Mouse (Mus musculus): Measurements from ENCODE around the gene Uvssa. TPM values are rescaled to one million over a fixed set of nuclear protein-coding genes. Genes with fewer than 3 reads are reported as not detected.

Gene Uvssa
- polyA plus RNA-seq, 1 experiment from 2014 or later = 8.3 TPM

- Histone ChIP-seq H3K4me1 (replicated peaks; ENCODE audit: control insufficient read depth, insufficient read depth, low read length) (no peaks in the 10 kb centered on the region), H3K36me3 (ENCODE audit: control insufficient read depth, insufficient read depth, low read length) (no peaks in the 10 kb centered on the region), H3K9ac (ENCODE audit: low read length) (no peak overlapping the region), H3K4me3 (ENCODE audit: low read depth, low read length) (peak overlapping the region; percentile 12; the same call in 1 of the 2 replicates), H3K27ac (ENCODE audit: low read depth) (no peak overlapping the region), H3K4me2 (ENCODE audit: low read length) (peak overlapping the region; percentile 41), H3K9me3 (ENCODE audit: control insufficient read depth, low read length) (no peaks in the 10 kb centered on the region), H3K27me3 (replicated peaks; ENCODE audit: control insufficient read depth, insufficient read depth, low read length) (peaks cover 49% of the 10 kb centered on the region)
- peak; percentile 89 for DNase-seq (ENCODE audit: low spot score)
- peak; percentile 34; the same call in 1 of the 2 replicates for ATAC-seq (replicated peaks; ENCODE audit: low FRiP score, low TSS enrichment, low read depth)
- 8% methylated on average over 56 of the region's 56 CpGs for WGBS
These were observed 64.8 kb downstream of the Uvssa start for GRCm38 (mm10) chr5:33442927-33443710.

GRCm38 (mm10) chr5:33443794-33444193 is 65.4 kb downstream of the Uvssa start:
- H3K4me1 ChIP-seq (replicated peaks; ENCODE audit: control insufficient read depth, insufficient read depth, low read length) = no peaks in the 10 kb centered on the region
- 49% methylated on average over 9 of the region's 9 CpGs for WGBS
- no peaks in the 10 kb centered on the region for H3K9me3 ChIP-seq (ENCODE audit: control insufficient read depth, low read length)
- H3K27me3 ChIP-seq (replicated peaks; ENCODE audit: control insufficient read depth, insufficient read depth, low read length) = peaks cover 49% of the 10 kb centered on the region
- DNase-seq (ENCODE audit: low spot score) (no peak), ATAC-seq (replicated peaks; ENCODE audit: low FRiP score, low TSS enrichment, low read depth) (no peak)
- no peak overlapping the region for H3K27ac ChIP-seq (ENCODE audit: low read depth)
- H3K9ac ChIP-seq (ENCODE audit: low read length) = no peak overlapping the region
- H3K36me3 ChIP-seq (ENCODE audit: control insufficient read depth, insufficient read depth, low read length) = no peaks in the 10 kb centered on the region
- no peak overlapping the region for H3K4me3 ChIP-seq (ENCODE audit: low read depth, low read length)
- H3K4me2 ChIP-seq (ENCODE audit: low read length) = no peak overlapping the region

DNA sequence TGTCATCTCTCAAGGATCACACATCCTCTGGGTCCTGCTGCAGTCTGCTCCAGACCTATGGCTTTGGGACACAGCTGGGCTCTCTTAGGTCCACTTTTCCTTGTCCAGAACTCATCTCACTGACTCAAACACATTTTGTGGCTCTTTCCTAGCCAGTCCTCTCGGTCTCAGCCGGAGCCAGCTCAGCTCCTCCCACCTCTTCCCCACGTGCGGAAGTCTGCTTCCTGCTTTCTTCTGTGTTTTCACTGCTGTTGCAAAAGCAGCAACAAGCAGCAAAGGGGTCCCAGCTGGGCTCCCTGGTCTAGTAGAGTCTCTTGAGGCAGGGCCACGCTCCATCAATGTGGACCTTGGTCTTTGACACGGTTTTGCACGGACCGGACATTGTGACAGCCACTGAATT is 77.4 kb downstream of the Uvssa start:
- DNase-seq (ENCODE audit: low spot score) (no peak), ATAC-seq (replicated peaks; ENCODE audit: low FRiP score, low TSS enrichment, low read depth) (no peak)
- Histone ChIP-seq H3K9ac (ENCODE audit: low read length) (no peak overlapping the region), H3K27ac (ENCODE audit: low read depth) (no peak overlapping the region), H3K4me1 (replicated peaks; ENCODE audit: control insufficient read depth, insufficient read depth, low read length) (no peaks in the 10 kb centered on the region), H3K4me3 (ENCODE audit: low read depth, low read length) (no peak overlapping the region), H3K9me3 (ENCODE audit: control insufficient read depth, low read length) (no peaks in the 10 kb centered on the region), H3K27me3 (replicated peaks; ENCODE audit: control insufficient read depth, insufficient read depth, low read length) (no peaks in the 10 kb centered on the region), H3K4me2 (ENCODE audit: low read length) (no peak overlapping the region), H3K36me3 (ENCODE audit: control insufficient read depth, insufficient read depth, low read length) (no peaks in the 10 kb centered on the region)
- WGBS = 58% methylated on average over 8 of the region's 8 CpGs

DNA sequence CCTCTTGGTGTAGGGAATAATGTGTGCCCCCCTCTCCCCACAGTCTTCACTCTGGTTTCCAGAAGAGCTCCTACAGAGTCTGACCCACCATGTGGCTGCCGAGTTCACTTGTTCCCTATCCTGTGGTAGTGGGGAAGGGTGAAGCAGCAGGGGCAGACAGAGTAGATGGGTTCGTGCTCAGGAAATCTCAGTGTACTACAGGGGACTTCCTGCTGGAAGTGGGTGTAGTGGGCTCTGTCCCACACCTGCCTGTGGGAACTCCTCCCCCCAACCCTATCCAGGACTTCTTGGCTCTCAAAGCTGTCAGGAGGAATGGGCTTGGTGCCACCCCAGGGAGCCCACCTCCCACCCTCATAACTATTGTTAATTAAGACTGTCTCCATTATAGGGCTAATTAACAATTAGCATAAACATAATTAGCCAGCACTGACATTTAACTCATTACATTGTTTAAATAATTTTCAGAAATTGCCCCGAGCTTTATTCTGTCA is 79.8 kb downstream of the Uvssa start:
- Histone ChIP-seq H3K36me3 (ENCODE audit: control insufficient read depth, insufficient read depth, low read length) (no peaks in the 10 kb centered on the region), H3K27ac (ENCODE audit: low read depth) (no peak overlapping the region), H3K27me3 (replicated peaks; ENCODE audit: control insufficient read depth, insufficient read depth, low read length) (no peaks in the 10 kb centered on the region), H3K9ac (ENCODE audit: low read length) (no peak overlapping the region), H3K4me3 (ENCODE audit: low read depth, low read length) (no peak overlapping the region), H3K4me2 (ENCODE audit: low read length) (no peak overlapping the region), H3K4me1 (replicated peaks; ENCODE audit: control insufficient read depth, insufficient read depth, low read length) (no peaks in the 10 kb centered on the region), H3K9me3 (ENCODE audit: control insufficient read depth, low read length) (no peaks in the 10 kb centered on the region)
- ATAC-seq (replicated peaks; ENCODE audit: low FRiP score, low TSS enrichment, low read depth) (no peak), DNase-seq (ENCODE audit: low spot score) (no peak)
- WGBS = 55% methylated on average over 3 of the region's 3 CpGs

- no peak for ATAC-seq (replicated peaks; ENCODE audit: low FRiP score, low TSS enrichment, low read depth)
These were observed 80.8 kb downstream of the Uvssa start for GRCm38 (mm10) chr5:33459111-33459510.

GRCm38 (mm10) chr5:33464390-33464789 is 86.0 kb downstream of the Uvssa start:
- Histone ChIP-seq H3K27ac (ENCODE audit: low read depth) (no peak overlapping the region), H3K36me3 (ENCODE audit: control insufficient read depth, insufficient read depth, low read length) (no peaks in the 10 kb centered on the region), H3K4me1 (replicated peaks; ENCODE audit: control insufficient read depth, insufficient read depth, low read length) (no peaks in the 10 kb centered on the region), H3K27me3 (replicated peaks; ENCODE audit: control insufficient read depth, insufficient read depth, low read length) (no peaks in the 10 kb centered on the region), H3K9ac (ENCODE audit: low read length) (no peak overlapping the region), H3K4me2 (ENCODE audit: low read length) (no peak overlapping the region), H3K4me3 (ENCODE audit: low read depth, low read length) (no peak overlapping the region), H3K9me3 (ENCODE audit: control insufficient read depth, low read length) (no peaks in the 10 kb centered on the region)
- no peak for ATAC-seq (replicated peaks; ENCODE audit: low FRiP score, low TSS enrichment, low read depth)
- no peak for DNase-seq (ENCODE audit: low spot score)
- WGBS = 73% methylated on average over 7 of the region's 7 CpGs

More at GRCm38 (mm10) chr5:33459111-33459510, 80.8 kb downstream of the Uvssa start:
- no peak for DNase-seq (ENCODE audit: low spot score)
- Histone ChIP-seq H3K4me2 (ENCODE audit: low read length) (no peak overlapping the region), H3K9ac (ENCODE audit: low read length) (no peak overlapping the region), H3K27ac (ENCODE audit: low read depth) (no peak overlapping the region), H3K4me1 (replicated peaks; ENCODE audit: control insufficient read depth, insufficient read depth, low read length) (no peaks in the 10 kb centered on the region), H3K4me3 (ENCODE audit: low read depth, low read length) (no peak overlapping the region), H3K9me3 (ENCODE audit: control insufficient read depth, low read length) (no peaks in the 10 kb centered on the region), H3K27me3 (replicated peaks; ENCODE audit: control insufficient read depth, insufficient read depth, low read length) (no peaks in the 10 kb centered on the region), H3K36me3 (ENCODE audit: control insufficient read depth, insufficient read depth, low read length) (no peaks in the 10 kb centered on the region)
- 60% methylated on average over 2 of the region's 2 CpGs for WGBS

DNA sequence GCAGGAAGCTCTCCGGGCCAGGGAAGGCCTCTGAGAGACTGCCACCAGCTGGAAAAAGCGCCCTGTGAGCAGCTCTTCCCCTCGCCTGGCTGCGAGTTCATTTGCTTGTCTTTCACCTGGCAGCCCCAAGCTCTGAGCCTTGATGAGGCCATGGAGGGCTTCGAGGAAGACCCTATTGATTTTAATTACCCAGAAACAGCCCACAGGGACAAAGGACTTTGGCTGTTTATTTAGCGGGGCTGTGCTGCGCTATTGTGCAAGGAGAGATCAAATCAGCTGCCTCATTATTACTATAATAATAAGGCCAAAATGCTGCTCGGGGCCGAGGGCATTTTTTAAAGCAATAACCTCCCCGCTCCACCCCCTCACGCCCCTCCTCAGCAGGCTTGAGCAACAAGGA is 87.1 kb downstream of the Uvssa start:
- Histone ChIP-seq H3K9me3 (ENCODE audit: control insufficient read depth, low read length) (no peaks in the 10 kb centered on the region), H3K36me3 (ENCODE audit: control insufficient read depth, insufficient read depth, low read length) (no peaks in the 10 kb centered on the region), H3K4me2 (ENCODE audit: low read length) (no peak overlapping the region), H3K27ac (ENCODE audit: low read depth) (no peak overlapping the region), H3K27me3 (replicated peaks; ENCODE audit: control insufficient read depth, insufficient read depth, low read length) (no peaks in the 10 kb centered on the region), H3K4me1 (replicated peaks; ENCODE audit: control insufficient read depth, insufficient read depth, low read length) (no peaks in the 10 kb centered on the region), H3K4me3 (ENCODE audit: low read depth, low read length) (no peak overlapping the region), H3K9ac (ENCODE audit: low read length) (no peak overlapping the region)
- WGBS = 53% methylated on average over 11 of the region's 11 CpGs
- ATAC-seq (replicated peaks; ENCODE audit: low FRiP score, low TSS enrichment, low read depth) = no peak
- DNase-seq (ENCODE audit: low spot score) = no peak

Measured in intestine, embryonic 14.5 days (tissue).